Mouse (Mus musculus) CH12.LX (cell line): ENCODE data around the gene C6. TPM values are rescaled to one million over a fixed set of nuclear protein-coding genes. Genes with fewer than 3 reads are reported as not detected.

ENCODE experiments used
- DNase-seq: peaks from one replicate; pipeline ENCODE4 v3.0.0-alpha.2; 2013; ENCODE audit errors: extremely low read depth
- H3K27ac ChIP-seq: 2 replicates; pipeline ENCODE4 v1.5.1; 2012; ENCODE audit warnings: low read depth, mild to moderate bottlenecking, control low read depth, moderate library complexity; ENCODE audit not compliant: insufficient read depth
- H3K27me3 ChIP-seq: replicated peaks from 2 replicates; pipeline ENCODE3; 2012; ENCODE audit warnings: inconsistent platforms
- H3K36me3 ChIP-seq, 2 experiments: replicated peaks in 1 of 2; 2 replicates each; pipeline versions ENCODE3 to v1.6.1; 2012; ENCODE audit warnings: inconsistent platforms in 1 of 2, low read length in 1 of 2, mild to moderate bottlenecking in 1 of 2, mixed read lengths in 1 of 2, moderate library complexity in 1 of 2; ENCODE audit not compliant: control insufficient read depth in 1 of 2, insufficient read depth in 1 of 2
- H3K4me1 ChIP-seq, 2 experiments: 2 replicates each; pipeline ENCODE4 v1.6.1; 2012; ENCODE audit warnings: inconsistent platforms in 1 of 2, moderate library complexity in 1 of 2; ENCODE audit not compliant: insufficient read depth in 2 of 2, control insufficient read depth in 1 of 2
- H3K4me2 ChIP-seq: 2 replicates; pipeline ENCODE4 v1.6.1; 2012; ENCODE audit warnings: low read depth, mild to moderate bottlenecking, control low read depth; ENCODE audit not compliant: poor library complexity, insufficient read depth, severe bottlenecking
- H3K4me3 ChIP-seq, 3 experiments: fragments of 150-350 bp in 1 of 3; sonication (generic) in 1 of 3; replicated peaks in 1 of 3; 2 replicates each; pipeline versions ENCODE3 to v1.5.1; 2011 to 2012; ENCODE audit warnings: low read depth in 2 of 3, low read length in 2 of 3, mild to moderate bottlenecking in 2 of 3, moderate library complexity in 2 of 3, control low read depth in 1 of 3, improper control_type of control experiment in 1 of 3, inconsistent platforms in 1 of 3, mixed read lengths in 1 of 3; ENCODE audit not compliant: poor library complexity in 1 of 3
- H3K79me2 ChIP-seq: replicated peaks from 2 replicates; pipeline ENCODE4 v1.6.1; 2012; ENCODE audit warnings: mild to moderate bottlenecking, moderate library complexity; ENCODE audit not compliant: control insufficient read depth, poor library complexity, insufficient read depth, severe bottlenecking; ENCODE audit errors: extremely low read depth
- H3K9ac ChIP-seq: 2 replicates; pipeline ENCODE4 v1.6.1; 2012; ENCODE audit warnings: low read depth, mild to moderate bottlenecking, control low read depth, moderate library complexity; ENCODE audit not compliant: insufficient read depth
- H3K9me3 ChIP-seq: replicated peaks from 2 replicates; pipeline ENCODE3; 2012; ENCODE audit warnings: low read length, inconsistent platforms, mixed read lengths
- CHD1 ChIP-seq: IDR thresholded peaks from 2 replicates; pipeline ENCODE4 v1.6.1; 2012; ENCODE audit warnings: low read depth, low read length, improper control_type of control experiment, inconsistent platforms
- CHD2 ChIP-seq: IDR thresholded peaks from 2 replicates; pipeline ENCODE4 v1.6.1; 2011; ENCODE audit warnings: low read length, improper control_type of control experiment
- CTCF ChIP-seq, 2 experiments: IDR thresholded peaks in 1 of 2; conservative IDR thresholded peaks in 1 of 2; 2 replicates each; pipeline ENCODE4 v1.5.1; 2011 to 2012; ENCODE audit warnings: low read depth in 2 of 2, low read length in 2 of 2, improper control_type of control experiment in 1 of 2, inconsistent platforms in 1 of 2, mild to moderate bottlenecking in 1 of 2, moderate library complexity in 1 of 2
- EP300 ChIP-seq: IDR thresholded peaks from 2 replicates; pipeline ENCODE4 v1.6.1; 2011; ENCODE audit warnings: low read length, improper control_type of control experiment
- GABPA ChIP-seq: IDR thresholded peaks from 2 replicates; pipeline ENCODE4 v1.6.1; 2012; ENCODE audit warnings: low read depth, low read length, improper control_type of control experiment, inconsistent platforms; ENCODE audit not compliant: insufficient replicate concordance
- JUN ChIP-seq: IDR thresholded peaks from 2 replicates; pipeline ENCODE4 v1.6.1; 2011; ENCODE audit warnings: low read depth, mild to moderate bottlenecking, low read length, improper control_type of control experiment, moderate library complexity; ENCODE audit not compliant: insufficient read depth
- MAFK ChIP-seq: IDR thresholded peaks from 2 replicates; pipeline ENCODE4 v1.6.1; 2011; ENCODE audit warnings: low read length, improper control_type of control experiment; ENCODE audit not compliant: insufficient replicate concordance
- MAX ChIP-seq: IDR thresholded peaks from 2 replicates; pipeline ENCODE4 v1.6.1; 2011; ENCODE audit warnings: low read length, improper control_type of control experiment
- MXI1 ChIP-seq: IDR thresholded peaks from 2 replicates; pipeline ENCODE4 v1.6.1; 2011; ENCODE audit warnings: mild to moderate bottlenecking, low read depth, low read length, improper control_type of control experiment
- MYC ChIP-seq: IDR thresholded peaks from 2 replicates; pipeline ENCODE4 v1.6.1; 2011; ENCODE audit warnings: low read depth, mild to moderate bottlenecking, improper control_type of control experiment, low read length
- NELFE ChIP-seq: IDR thresholded peaks from 2 replicates; pipeline ENCODE4 v1.6.1; 2011; ENCODE audit warnings: low read depth, low read length, improper control_type of control experiment
- NRF1 ChIP-seq: IDR thresholded peaks from 2 replicates; pipeline ENCODE4 v1.6.1; 2014; ENCODE audit warnings: low read depth, mild to moderate bottlenecking, inconsistent platforms, low read length, improper control_type of control experiment, moderate library complexity
- PAX5 ChIP-seq: IDR thresholded peaks from 2 replicates; pipeline ENCODE4 v1.6.1; 2012; ENCODE audit warnings: low read length, inconsistent platforms, mixed read lengths
- POLR2A ChIP-seq: IDR thresholded peaks from 2 replicates; pipeline ENCODE4 v1.6.1; 2011; ENCODE audit warnings: low read depth, mild to moderate bottlenecking, improper control_type of control experiment, low read length
- POLR2AphosphoS2 ChIP-seq: IDR thresholded peaks from 2 replicates; pipeline ENCODE4 v1.6.1; 2011; ENCODE audit warnings: low read depth, low read length, improper control_type of control experiment
- RAD21 ChIP-seq: IDR thresholded peaks from 2 replicates; pipeline ENCODE4 v1.6.1; 2011; ENCODE audit warnings: low read depth, mild to moderate bottlenecking, low read length, improper control_type of control experiment, moderate library complexity
- RCOR1 ChIP-seq: conservative IDR thresholded peaks from 2 replicates; pipeline ENCODE4 v1.6.1; 2012; ENCODE audit warnings: low read depth, mild to moderate bottlenecking, inconsistent platforms, low read length, improper control_type of control experiment
- SIN3A ChIP-seq: IDR thresholded peaks from 2 replicates; pipeline ENCODE4 v1.6.1; 2012; ENCODE audit warnings: low read length, improper control_type of control experiment, inconsistent platforms
- TBP ChIP-seq: conservative IDR thresholded peaks from 2 replicates; pipeline ENCODE4 v1.6.1; 2011; ENCODE audit warnings: low read depth, low read length, improper control_type of control experiment
- TCF12 ChIP-seq: IDR thresholded peaks from 2 replicates; pipeline ENCODE4 v1.6.1; 2014; ENCODE audit warnings: low read depth, mild to moderate bottlenecking, inconsistent platforms, low read length, improper control_type of control experiment
- UBTF ChIP-seq: IDR thresholded peaks from 2 replicates; pipeline ENCODE4 v1.6.1; 2012; ENCODE audit warnings: low read depth, mild to moderate bottlenecking, inconsistent platforms, low read length, improper control_type of control experiment, moderate library complexity
- USF1 ChIP-seq: IDR thresholded peaks from 2 replicates; pipeline ENCODE4 v1.6.1; 2014; ENCODE audit warnings: low read depth, mild to moderate bottlenecking, inconsistent platforms, low read length, improper control_type of control experiment
- USF2 ChIP-seq: conservative IDR thresholded peaks from 2 replicates; pipeline ENCODE4 v1.6.1; 2011; ENCODE audit warnings: low read depth, low read length, improper control_type of control experiment
- ZKSCAN1 ChIP-seq: IDR thresholded peaks from 2 replicates; pipeline ENCODE4 v1.6.1; 2012; ENCODE audit warnings: low read depth, inconsistent platforms, low read length, improper control_type of control experiment, borderline replicate concordance
- ZMIZ1 ChIP-seq: IDR thresholded peaks from 2 replicates; pipeline ENCODE4 v1.6.1; 2012; ENCODE audit warnings: low read depth, mild to moderate bottlenecking, inconsistent platforms, low read length, improper control_type of control experiment
- dilution Hi-C: fragments of 300-500 bp; cut with MboI; formaldehyde crosslinking; loops from 2 replicates; pipeline ENCODE4 v1.14.3; 2020; ENCODE audit warnings: low sequenced_read_pairs; ENCODE audit not compliant: extremely low pct_unique_long_range_greater_than_20kb, extremely low pct_ligation_motif_present
- in situ Hi-C: fragments of 300-500 bp; cut with MboI; formaldehyde crosslinking; loops from 3 replicates; pipeline ENCODE4 v1.14.3; 2019; ENCODE audit warnings: low sequenced_read_pairs, low pct_ligation_motif_present, low pct_unique_long_range_greater_than_20kb, mixed read lengths
- polyA plus RNA-seq: library from polyadenylated mRNA; unstranded; fragments of >175 nt; gene quantifications from 2 replicates; pipeline ENCODE4 v1.2.1, GENCODE M21; 2012; ENCODE audit warnings: low read depth; ENCODE audit not compliant: insufficient read length
- total RNA-seq, 2 experiments: library from RNA; depleted of rRNA; stranded (reverse); fragments of 300-350 nt in 1 of 2; fragments of >200 nt in 1 of 2; gene quantifications; 2 replicates each; pipeline ENCODE4 v1.2.3; 2012 to 2014

C6 gene
- total and polyA plus RNA-seq, 3 experiments, result not detected

DNA sequence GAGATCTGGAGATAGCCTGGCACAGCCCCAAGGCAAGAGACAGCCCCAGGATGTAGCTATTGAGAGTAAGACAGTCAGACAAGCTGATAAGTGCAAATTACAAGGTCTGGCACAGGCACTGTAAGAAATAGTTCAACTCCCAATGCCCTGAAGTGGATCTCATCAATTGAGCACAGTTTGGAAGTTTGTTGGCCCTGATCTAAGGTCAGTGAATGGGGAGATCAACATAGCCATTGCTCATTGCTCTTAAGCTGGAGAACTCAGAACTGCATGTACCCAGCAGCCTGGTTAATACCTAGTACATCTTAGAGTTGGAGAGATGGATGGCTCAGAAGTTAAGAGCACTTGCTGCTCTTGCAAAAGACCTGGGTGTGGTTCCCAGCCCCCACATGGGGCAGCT lies 100.8 kb downstream of the C6 start:
- Histone ChIP-seq H3K4me2 (no peak overlapping the region), H3K36me3 (no peaks in the 10 kb centered on the region)
- in situ Hi-C loops, result no loop called here
- TF ChIP-seq RCOR1 (no peak), CHD1 (no peak), PAX5 (no peak), UBTF (no peak), GABPA (no peak), RAD21 (no peak), CTCF (conservative IDR thresholded peaks at IDR 0.05 in 1 of 2, IDR thresholded peaks at IDR 0.05 in 1 of 2; ENCODE audit: low read depth in 2 of 2, low read length in 2 of 2) (no peak), NRF1 (no peak), MYC (no peak), USF1 (no peak), JUN (no peak)
- TF ChIP-seq, all 38 proteins: peak for 0
- DNase-seq, result no peak
- Histone ChIP-seq H3K4me3 (no peak overlapping the region), H3K9ac (no peak overlapping the region), H3K27ac (no peak overlapping the region), H3K79me2 (no peaks in the 10 kb centered on the region), H3K4me1 (no peaks in the 10 kb centered on the region), H3K9me3 (no peaks in the 10 kb centered on the region), H3K27me3 (no peaks in the 10 kb centered on the region)
- dilution Hi-C loops, result no loop called here

DNA sequence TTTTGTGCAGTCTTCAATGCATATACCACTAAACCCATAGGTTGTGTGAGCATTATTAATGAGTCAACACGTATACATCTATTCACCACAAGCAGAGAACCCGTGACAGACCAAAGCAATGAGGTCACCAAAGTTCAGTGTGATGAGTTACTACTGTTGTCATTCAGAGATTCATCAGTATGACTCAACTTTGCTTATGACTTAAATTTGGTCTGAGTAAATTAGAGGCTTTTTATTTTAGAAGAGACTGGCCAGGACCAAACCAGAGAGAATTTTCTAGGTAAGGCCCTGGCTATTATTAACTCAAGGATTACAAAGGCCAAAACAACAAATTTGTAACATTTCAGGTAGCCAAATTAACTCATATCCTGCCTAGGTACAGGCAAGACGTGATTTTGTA lies 109.4 kb downstream of the C6 start:
- Histone ChIP-seq H3K4me1 (no peaks in the 10 kb centered on the region), H3K27me3 (no peaks in the 10 kb centered on the region), H3K9me3 (no peaks in the 10 kb centered on the region), H3K4me3 (no peak overlapping the region), H3K27ac (no peak overlapping the region), H3K9ac (no peak overlapping the region), H3K4me2 (no peak overlapping the region), H3K79me2 (no peaks in the 10 kb centered on the region), H3K36me3 (no peaks in the 10 kb centered on the region)
- dilution Hi-C loops, result no loop called here
- in situ Hi-C loops, result no loop called here
- no peak for TF ChIP-seq JUN
- TF ChIP-seq MAFK, result no peak
- no peak for TF ChIP-seq TBP
- no peak for TF ChIP-seq CHD2
- no peak for TF ChIP-seq NRF1
- no peak for TF ChIP-seq MXI1
- TF ChIP-seq USF1, result no peak
- DNase-seq, result peak; percentile 1

DNA sequence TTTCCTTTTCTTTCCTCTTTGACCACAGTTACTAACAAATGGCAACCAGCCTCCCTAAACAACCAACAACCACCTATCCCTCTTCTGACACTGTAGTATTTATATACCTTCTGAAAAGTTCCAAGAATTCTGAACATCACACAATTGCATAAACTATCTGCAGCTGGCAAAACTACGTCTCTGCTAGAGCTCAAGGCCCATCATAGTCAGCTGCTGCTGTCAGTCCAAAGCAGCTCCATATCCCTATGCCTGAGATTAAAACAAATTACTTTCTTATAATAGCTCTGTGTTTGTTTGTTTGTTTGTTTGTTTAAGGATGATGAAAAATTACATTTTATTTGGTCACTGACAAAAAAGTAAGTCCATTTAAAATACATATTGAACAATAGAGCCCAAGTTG lies 123.0 kb downstream of the C6 start:
- no peak for DNase-seq
- TF ChIP-seq SIN3A, result no peak
- no peak for TF ChIP-seq ZMIZ1
- TF ChIP-seq ZKSCAN1, result no peak
- TF ChIP-seq POLR2A, result no peak
- no peak for TF ChIP-seq TCF12
- TF ChIP-seq MAFK, result no peak
- TF ChIP-seq CHD1, result no peak
- TF ChIP-seq NRF1, result no peak
- no peak for TF ChIP-seq NELFE
- no peak for TF ChIP-seq POLR2AphosphoS2
- no peak for TF ChIP-seq GABPA
- TF ChIP-seq EP300, result no peak
- no peak for TF ChIP-seq USF1
- TF ChIP-seq MXI1, result no peak
- no peak for TF ChIP-seq CTCF (conservative IDR thresholded peaks at IDR 0.05 in 1 of 2, IDR thresholded peaks at IDR 0.05 in 1 of 2; ENCODE audit: low read depth in 2 of 2, low read length in 2 of 2)
- TF ChIP-seq PAX5, result no peak
- no peak for TF ChIP-seq MAX
- TF ChIP-seq CHD2, result no peak
- no peak for TF ChIP-seq USF2
- TF ChIP-seq, all 38 proteins: peak for 0
- no peaks in the 10 kb centered on the region for H3K4me1 ChIP-seq
- in situ Hi-C loops (no loop called here), dilution Hi-C loops (no loop called here)
- no peak overlapping the region for H3K4me2 ChIP-seq
- no peak overlapping the region for H3K4me3 ChIP-seq
- H3K79me2 ChIP-seq, result no peaks in the 10 kb centered on the region
- no peaks in the 10 kb centered on the region for H3K27me3 ChIP-seq
- no peak overlapping the region for H3K27ac ChIP-seq
- no peak overlapping the region for H3K9ac ChIP-seq
- no peaks in the 10 kb centered on the region for H3K9me3 ChIP-seq
- no peaks in the 10 kb centered on the region for H3K36me3 ChIP-seq
